Mouse (Mus musculus) limb, embryonic 12.5 days (tissue): ENCODE measurements around the gene Alox12. TPM values are rescaled to one million over a fixed set of nuclear protein-coding genes. Genes with fewer than 3 reads are reported as not detected.
A peak's percentile ranks its signal among the peaks of the same experiment; 100 is the strongest.

ENCODE experiments used
- ATAC-seq: fragments of 200-750 bp; cut with Nextera tagmentation; 2 replicates; pipeline ENCODE4 v1.8.0; 2017; ENCODE audit warnings: low read depth, moderate TSS enrichment; ENCODE audit not compliant: insufficient number of reproducible peaks, insufficient read depth, low FRiP score, low TSS enrichment
- H3K27ac ChIP-seq: fragments of 300-500 bp; sonication (generic); 2 replicates; pipeline ENCODE4 v1.5.1; 2016; ENCODE audit warnings: mild to moderate bottlenecking, moderate library complexity
- H3K27me3 ChIP-seq: fragments of 300-500 bp; sonication (generic); 2 replicates; pipeline ENCODE4 v1.6.1; 2016; ENCODE audit warnings: mild to moderate bottlenecking, moderate library complexity
- H3K36me3 ChIP-seq: fragments of 300-500 bp; sonication (generic); 2 replicates; pipeline ENCODE4 v1.6.1; 2016; ENCODE audit warnings: mild to moderate bottlenecking, moderate library complexity
- H3K4me1 ChIP-seq: fragments of 300-500 bp; sonication (generic); replicated peaks from 2 replicates; pipeline ENCODE4 v1.6.1; 2016
- H3K4me2 ChIP-seq: fragments of 300-500 bp; sonication (generic); 2 replicates; pipeline ENCODE4 v1.6.1; 2016; ENCODE audit warnings: mild to moderate bottlenecking, moderate library complexity
- H3K4me3 ChIP-seq: fragments of 300-500 bp; sonication (generic); replicated peaks from 2 replicates; pipeline ENCODE4 v1.5.1; 2016; ENCODE audit warnings: mild to moderate bottlenecking
- H3K9ac ChIP-seq: fragments of 300-500 bp; sonication (generic); replicated peaks from 2 replicates; pipeline ENCODE4 v1.6.1; 2016; ENCODE audit warnings: mild to moderate bottlenecking, moderate library complexity
- H3K9me3 ChIP-seq: fragments of 300-500 bp; sonication (generic); 2 replicates; pipeline ENCODE4 v1.6.1; 2016; ENCODE audit warnings: mild to moderate bottlenecking, moderate library complexity
- WGBS: fragments of 180-500 bp; shearing (Covaris S2); methylation state at CpG from one replicate; pipeline ENCODE4 v1.1.7; 2016; 5-methylcytosine and 5-hydroxymethylcytosine counted together
- polyA plus RNA-seq: library from polyadenylated mRNA; unstranded; fragments of >200 nt; fragmentation: Nextera tagmentation; extraction: Ambion mirVana; gene quantifications from 2 replicates; pipeline ENCODE4 v1.2.1, GENCODE M21; 2016

Gene Alox12
- 2.8 and 3.5 TPM in 2 replicates for polyA plus RNA-seq

GRCm38 (mm10) chr11:70254931-70255531, at the start of gene Alox12:
Gene Alox12, minus strand, starts transcription at chr11:70255353.
- no peak within 1 kb of the TSS for H3K27ac ChIP-seq
- peak within 1 kb of the TSS; percentile 40 for H3K9ac ChIP-seq
- peak within 1 kb of the TSS; percentile 35 for H3K4me3 ChIP-seq
- peaks cover 72% of the 10 kb centered on the region for H3K27me3 ChIP-seq
- H3K36me3 ChIP-seq, result no peaks in the 10 kb centered on the region
- WGBS, result under 1% methylated on average over 25 of the region's 25 CpGs
- H3K4me2 ChIP-seq, result peak within 1 kb of the TSS; percentile 60
- no peaks in the 10 kb centered on the region for H3K9me3 ChIP-seq
- ATAC-seq, result no peak
- peaks cover 12% of the 10 kb centered on the region for H3K4me1 ChIP-seq

- no peak overlapping the region for H3K4me3 ChIP-seq
- WGBS, result 84% methylated on average over 4 of the region's 4 CpGs
- no peaks in the 10 kb centered on the region for H3K4me1 ChIP-seq
- H3K36me3 ChIP-seq, result no peaks in the 10 kb centered on the region
- H3K9me3 ChIP-seq, result peaks cover 7% of the 10 kb centered on the region; the same call in 1 of the 2 replicates
- H3K9ac ChIP-seq, result no peak overlapping the region
- H3K27me3 ChIP-seq, result no peaks in the 10 kb centered on the region
- H3K27ac ChIP-seq, result no peak overlapping the region
- no peak overlapping the region for H3K4me2 ChIP-seq
- ATAC-seq, result no peak
Observed at GRCm38 (mm10) chr11:70302293-70302692, 47.1 kb upstream of the Alox12 start.

- WGBS, result 45% methylated on average over 12 of the region's 12 CpGs
- no peak overlapping the region for H3K9ac ChIP-seq
- no peaks in the 10 kb centered on the region for H3K36me3 ChIP-seq
- no peaks in the 10 kb centered on the region for H3K4me1 ChIP-seq
- H3K9me3 ChIP-seq, result peaks cover 5% of the 10 kb centered on the region; the same call in 1 of the 2 replicates
- H3K27ac ChIP-seq, result no peak overlapping the region
- no peak overlapping the region for H3K4me2 ChIP-seq
- H3K27me3 ChIP-seq, result no peaks in the 10 kb centered on the region
- no peak for ATAC-seq
- no peak overlapping the region for H3K4me3 ChIP-seq
Observed at GRCm38 (mm10) chr11:70297836-70298454, 42.8 kb upstream of the Alox12 start.

- Histone ChIP-seq H3K4me3 (no peak overlapping the region), H3K9me3 (peaks cover 5% of the 10 kb centered on the region; the same call in 1 of the 2 replicates), H3K9ac (no peak overlapping the region), H3K36me3 (no peaks in the 10 kb centered on the region), H3K4me1 (no peaks in the 10 kb centered on the region), H3K27me3 (no peaks in the 10 kb centered on the region), H3K4me2 (no peak overlapping the region), H3K27ac (no peak overlapping the region)
- no peak for ATAC-seq
- 51% methylated on average over 4 of the region's 4 CpGs for WGBS
Observed at GRCm38 (mm10) chr11:70297405-70297804, 42.3 kb upstream of the Alox12 start.

DNA sequence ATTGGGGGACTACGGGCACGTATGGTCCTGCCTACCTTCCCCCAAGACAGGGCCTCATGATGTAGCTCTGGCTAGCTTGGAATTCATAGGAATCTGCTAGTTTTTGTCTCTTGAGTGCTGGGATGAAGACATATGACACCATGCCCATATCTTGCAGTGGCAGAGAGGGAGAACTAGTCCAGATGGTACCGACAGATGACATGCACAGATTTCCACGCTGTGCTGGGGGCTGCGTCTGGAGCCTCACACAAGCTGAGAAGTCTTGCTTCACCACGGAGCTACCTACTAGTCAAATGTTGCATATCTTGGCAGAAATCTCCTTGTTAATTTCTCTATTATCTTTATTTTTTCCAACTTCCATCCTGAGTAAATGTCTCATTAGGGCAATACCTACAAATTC, 38.7 kb upstream of the Alox12 start:
- Histone ChIP-seq H3K4me2 (no peak overlapping the region), H3K27ac (no peak overlapping the region), H3K36me3 (no peaks in the 10 kb centered on the region), H3K9ac (no peak overlapping the region), H3K9me3 (no peaks in the 10 kb centered on the region), H3K27me3 (no peaks in the 10 kb centered on the region), H3K4me3 (no peak overlapping the region), H3K4me1 (no peaks in the 10 kb centered on the region)
- 86% methylated on average over 6 of the region's 6 CpGs for WGBS
- no peak for ATAC-seq

DNA sequence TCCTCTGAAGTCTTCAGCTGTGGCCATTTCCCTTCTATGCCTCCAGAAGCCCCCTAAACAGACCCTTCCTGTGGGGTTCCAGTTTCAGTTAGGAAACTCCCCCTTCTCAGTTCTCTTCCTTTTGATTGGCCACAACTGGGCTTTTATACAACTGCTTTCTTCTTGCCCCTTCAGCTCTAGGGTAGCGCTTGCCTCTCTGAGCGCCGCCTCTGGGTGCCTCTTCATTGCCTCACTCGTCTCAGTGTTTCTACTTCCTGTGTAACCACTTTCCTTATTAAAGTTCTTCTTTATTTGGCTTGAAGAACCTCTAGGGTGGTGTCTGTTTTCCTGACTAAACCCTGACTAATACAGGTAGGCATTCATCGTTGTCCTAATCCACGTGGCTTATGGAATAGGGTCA, 36.1 kb upstream of the Alox12 start:
- H3K27ac ChIP-seq, result no peak overlapping the region
- H3K9ac ChIP-seq, result no peak overlapping the region
- 73% methylated on average over 6 of the region's 6 CpGs for WGBS
- no peaks in the 10 kb centered on the region for H3K9me3 ChIP-seq
- no peak overlapping the region for H3K4me2 ChIP-seq
- no peaks in the 10 kb centered on the region for H3K4me1 ChIP-seq
- H3K36me3 ChIP-seq, result no peaks in the 10 kb centered on the region
- no peak for ATAC-seq
- H3K4me3 ChIP-seq, result no peak overlapping the region
- no peaks in the 10 kb centered on the region for H3K27me3 ChIP-seq

DNA sequence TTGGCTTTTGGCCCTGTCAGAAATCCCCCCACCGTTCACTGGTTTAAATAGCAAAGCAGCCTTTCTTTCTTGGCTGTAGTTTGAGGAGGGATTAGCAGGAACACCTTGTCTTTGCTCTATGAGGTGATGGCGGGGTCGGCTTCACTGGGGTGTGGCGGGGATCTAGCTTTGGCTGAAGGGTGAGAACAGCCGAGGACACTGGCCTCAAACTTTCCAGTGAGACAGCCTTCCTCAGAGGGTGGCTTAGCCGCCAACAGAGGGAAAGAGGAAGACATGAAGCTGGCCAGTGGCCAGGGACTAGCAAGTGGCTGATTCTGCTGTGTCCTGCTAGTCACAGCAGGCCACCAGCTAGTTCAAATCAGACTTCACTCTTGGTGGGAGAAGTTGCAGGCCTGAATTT, 34.1 kb upstream of the Alox12 start:
- no peak for ATAC-seq
- 51% methylated on average over 6 of the region's 6 CpGs for WGBS
- H3K9ac ChIP-seq, result no peak overlapping the region
- no peaks in the 10 kb centered on the region for H3K9me3 ChIP-seq
- H3K4me2 ChIP-seq, result no peak overlapping the region
- no peaks in the 10 kb centered on the region for H3K4me1 ChIP-seq
- no peak overlapping the region for H3K27ac ChIP-seq
- H3K36me3 ChIP-seq, result no peaks in the 10 kb centered on the region
- no peak overlapping the region for H3K4me3 ChIP-seq
- no peaks in the 10 kb centered on the region for H3K27me3 ChIP-seq

GRCm38 (mm10) chr11:70288102-70288501, 32.9 kb upstream of the Alox12 start:
- H3K4me3 ChIP-seq, result no peak overlapping the region
- H3K27ac ChIP-seq, result no peak overlapping the region
- 66% methylated on average over 10 of the region's 10 CpGs for WGBS
- H3K27me3 ChIP-seq, result no peaks in the 10 kb centered on the region
- no peak overlapping the region for H3K4me2 ChIP-seq
- no peak for ATAC-seq
- no peak overlapping the region for H3K9ac ChIP-seq
- no peaks in the 10 kb centered on the region for H3K4me1 ChIP-seq
- H3K9me3 ChIP-seq, result no peaks in the 10 kb centered on the region
- no peaks in the 10 kb centered on the region for H3K36me3 ChIP-seq

GRCm38 (mm10) chr11:70285686-70286085, 30.5 kb upstream of the Alox12 start:
- Histone ChIP-seq H3K9ac (no peak overlapping the region), H3K9me3 (no peaks in the 10 kb centered on the region), H3K4me1 (no peaks in the 10 kb centered on the region), H3K4me2 (no peak overlapping the region), H3K27me3 (no peaks in the 10 kb centered on the region), H3K36me3 (no peaks in the 10 kb centered on the region), H3K27ac (no peak overlapping the region), H3K4me3 (no peak overlapping the region)
- WGBS, result 59% methylated on average over 5 of the region's 5 CpGs
- no peak for ATAC-seq

DNA sequence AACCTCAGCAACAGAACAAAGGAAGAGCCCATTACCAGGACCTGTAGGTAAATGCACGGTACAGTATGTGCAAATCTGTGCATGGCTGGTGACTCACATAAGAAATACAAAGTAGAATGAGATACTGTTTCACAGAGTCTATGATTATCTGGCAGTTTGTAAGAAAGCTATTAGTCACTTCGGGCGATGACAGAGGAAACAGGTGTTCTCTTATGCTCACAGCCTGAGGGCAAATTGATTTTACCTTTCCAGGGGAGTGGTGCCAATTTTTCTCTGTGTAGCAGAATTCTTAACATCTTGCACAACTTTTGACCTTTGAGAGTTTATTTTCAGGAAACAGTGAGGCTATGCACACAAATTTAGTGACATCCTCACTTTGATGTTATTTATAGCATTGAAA, 29.6 kb upstream of the Alox12 start:
- 64% methylated on average over 3 of the region's 3 CpGs for WGBS
- no peaks in the 10 kb centered on the region for H3K9me3 ChIP-seq
- H3K27ac ChIP-seq, result no peak overlapping the region
- no peaks in the 10 kb centered on the region for H3K4me1 ChIP-seq
- no peak for ATAC-seq
- H3K9ac ChIP-seq, result no peak overlapping the region
- H3K27me3 ChIP-seq, result no peaks in the 10 kb centered on the region
- no peak overlapping the region for H3K4me3 ChIP-seq
- H3K4me2 ChIP-seq, result no peak overlapping the region
- no peaks in the 10 kb centered on the region for H3K36me3 ChIP-seq

DNA sequence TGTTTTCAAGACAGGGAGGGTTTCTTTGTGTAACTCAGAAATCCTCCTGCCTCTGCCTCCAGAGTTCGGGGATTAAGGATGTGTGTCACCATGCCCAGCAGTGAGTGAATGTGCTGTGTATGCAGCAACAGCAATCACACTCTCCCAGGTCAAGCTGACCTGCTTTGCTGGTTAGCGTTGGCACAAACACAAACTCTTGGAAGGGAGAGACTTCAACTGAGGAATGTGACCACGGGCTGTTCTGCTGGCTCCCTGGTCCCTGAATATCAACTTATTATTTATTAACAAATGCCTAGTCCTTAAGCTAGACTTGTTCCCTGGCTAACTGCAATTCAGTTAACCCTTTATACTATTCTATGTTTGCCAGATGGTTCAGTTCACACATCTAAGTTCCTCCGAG, 28.5 kb upstream of the Alox12 start:
- WGBS, result 84% methylated on average over 4 of the region's 4 CpGs
- no peak for ATAC-seq
- no peak overlapping the region for H3K4me2 ChIP-seq
- H3K9ac ChIP-seq, result no peak overlapping the region
- H3K4me3 ChIP-seq, result no peak overlapping the region
- no peak overlapping the region for H3K27ac ChIP-seq
- no peaks in the 10 kb centered on the region for H3K4me1 ChIP-seq
- no peaks in the 10 kb centered on the region for H3K27me3 ChIP-seq
- no peaks in the 10 kb centered on the region for H3K36me3 ChIP-seq
- H3K9me3 ChIP-seq, result no peaks in the 10 kb centered on the region

DNA sequence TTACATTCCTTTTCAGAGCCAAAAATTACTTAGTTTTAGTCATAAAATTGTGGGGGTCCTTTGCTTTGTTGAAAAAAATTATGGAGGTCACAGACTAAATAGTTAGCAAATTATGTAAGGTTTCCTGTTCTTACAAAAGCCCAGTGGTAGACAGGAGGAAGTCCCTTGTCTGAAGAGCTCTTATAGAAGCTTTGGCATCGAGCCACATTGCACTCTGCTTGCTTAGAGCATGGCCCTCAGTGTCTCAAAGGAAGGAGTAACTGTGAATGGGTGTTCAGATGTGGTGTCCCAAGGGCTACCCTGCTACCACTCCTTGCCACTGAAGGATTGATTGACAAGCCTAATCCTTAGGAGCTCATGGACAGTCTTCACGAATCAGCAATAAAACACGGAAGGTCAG, 25.3 kb upstream of the Alox12 start:
- Histone ChIP-seq H3K4me1 (no peaks in the 10 kb centered on the region), H3K4me3 (no peak overlapping the region), H3K27me3 (no peaks in the 10 kb centered on the region), H3K9ac (no peak overlapping the region), H3K36me3 (no peaks in the 10 kb centered on the region), H3K4me2 (no peak overlapping the region), H3K27ac (no peak overlapping the region), H3K9me3 (no peaks in the 10 kb centered on the region)
- WGBS, result 76% methylated on average over 3 of the region's 3 CpGs
- ATAC-seq, result no peak
